Mouse (Mus musculus) CD8-positive naive resting alpha-beta T cell, adult 2 months (primary cell): ENCODE data around the gene Tas2r105.

Experiments used
- DNase-seq, 2 experiments: peaks; one replicate each; pipeline ENCODE4 v3.0.0; 2022; ENCODE audit warnings: low read depth in 2 of 2, low spot score in 2 of 2

Tas2r105 gene

DNA sequence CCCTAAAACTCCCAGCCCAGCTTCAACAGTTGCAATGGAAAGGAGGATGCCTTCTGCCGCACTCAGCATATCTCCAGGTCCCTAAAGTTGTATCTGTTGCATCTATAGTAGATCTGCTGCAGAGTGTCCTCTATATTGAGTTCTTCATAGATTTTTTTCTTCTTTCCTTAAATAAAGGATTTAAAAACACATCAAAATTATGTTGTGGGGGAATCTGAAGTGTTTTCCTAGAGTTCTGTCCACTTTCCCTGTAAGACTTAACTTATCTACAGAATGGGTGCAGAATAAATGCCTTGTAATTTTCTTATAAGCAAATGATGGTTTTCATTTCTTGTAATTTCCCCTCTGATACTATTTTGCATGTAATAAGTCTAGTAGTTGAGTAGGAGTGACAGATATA lies at the start of gene Tas2r105:
TSS of gene Tas2r105 (minus strand) at position 101 of the 400 bp plus-strand sequence.
- no peak for DNase-seq

GRCm38 (mm10) chr6:131712803-131713202 lies 25.5 kb upstream of the Tas2r105 start:
- DNase-seq = no peak

DNA sequence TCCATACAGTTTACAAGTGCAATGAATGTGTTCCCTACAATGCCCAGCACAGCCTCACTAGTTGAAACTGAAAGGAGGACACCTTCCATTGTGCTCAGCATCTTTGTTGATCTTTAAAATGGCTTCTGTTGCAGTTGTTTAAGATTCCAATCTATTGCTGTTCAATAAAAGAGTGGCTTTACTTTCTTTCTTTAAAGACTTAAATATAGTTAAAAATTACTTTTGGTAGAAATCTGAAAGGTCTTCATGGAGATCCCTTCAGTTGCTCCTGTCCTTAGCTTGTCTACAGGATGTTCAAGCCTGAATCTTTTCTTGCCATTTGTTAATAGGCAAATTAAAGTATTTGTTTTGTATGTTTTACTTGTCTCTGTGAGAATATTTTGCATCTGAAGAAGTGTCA lies 2.7 kb upstream of the Tas2r105 start, which contains the start of gene Tas2r114:
TSS of gene Tas2r114 (minus strand) at position 101 of the 400 bp plus-strand sequence.
- DNase-seq = no peak

GRCm38 (mm10) chr6:131685644-131686043 lies 1.7 kb downstream of the Tas2r105 start, which contains the start of gene Tas2r104:
Gene Tas2r104, minus strand, starts transcription at chr6:131685744.
- DNase-seq = no peak

- DNase-seq = no peak
Measured at GRCm38 (mm10) chr6:131678786-131679185, 8.5 kb downstream of the Tas2r105 start, which contains the start of gene Tas2r106. Gene Tas2r106, minus strand, starts transcription at chr6:131678886.

DNA sequence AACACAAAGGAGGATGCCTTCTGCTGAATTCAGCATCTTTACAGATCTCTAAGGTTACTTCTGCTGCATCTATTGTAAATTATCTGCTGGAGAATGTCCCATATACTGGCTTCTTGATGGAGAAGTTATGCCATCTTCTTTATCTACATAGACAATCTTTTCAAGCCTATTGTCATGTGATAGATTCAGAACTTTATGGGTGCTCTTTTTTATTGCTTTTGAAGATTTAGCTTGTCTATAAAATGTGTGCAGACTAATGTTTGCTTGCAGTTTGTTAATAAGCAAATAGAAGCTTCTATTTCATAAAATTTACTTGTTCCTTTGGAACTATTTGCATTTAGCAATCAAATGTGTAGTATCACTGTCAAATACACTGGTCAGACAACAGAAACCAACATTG lies 27.2 kb downstream of the Tas2r105 start, which contains the start of gene Tas2r107:
TSS of gene Tas2r107 (minus strand) at position 101 of the 400 bp plus-strand sequence.
- no peak for DNase-seq
